ENCODE assay signal across 10 mouse cellular contexts in the genomic region with DNA sequence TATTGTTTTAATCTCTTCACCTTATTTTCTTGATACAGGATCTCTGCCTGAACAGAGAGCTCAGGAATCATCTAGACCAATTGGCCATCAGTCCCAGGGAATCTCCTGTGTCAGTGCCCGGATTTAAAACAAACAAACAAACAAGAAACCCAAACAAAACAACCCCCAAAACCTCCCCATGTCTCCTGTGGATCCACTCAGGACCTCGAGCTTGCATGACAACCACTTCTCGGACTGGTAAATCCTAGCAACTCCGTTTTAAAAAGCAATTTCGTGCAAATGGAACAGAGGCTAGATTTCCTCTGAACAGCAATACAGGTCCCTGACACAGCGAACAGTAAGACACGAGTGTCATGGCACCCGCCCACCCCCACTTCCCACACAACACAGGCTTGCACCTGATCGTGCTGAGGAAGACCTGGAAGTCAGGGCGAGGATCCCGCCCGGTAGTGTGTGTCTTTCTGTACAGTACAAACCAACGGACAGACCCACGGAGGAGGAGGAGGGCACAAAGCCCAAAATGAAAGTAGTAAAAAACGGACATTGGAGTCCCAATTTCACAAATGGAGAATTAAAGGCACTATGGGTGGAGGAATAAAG. TPM values are rescaled to one million over a fixed set of nuclear protein-coding genes. Genes with fewer than 3 reads are reported as not detected.
DNase-seq lines count a peak whose midpoint lies in the region; ATAC-seq and TF ChIP-seq lines count a peak whose summit lies in the region.
"Had no signal": no experiment of that assay in that cellular context is flagged by ENCODE, and none has a peak within 500 bp of the region (broad histone marks: within the 10 kb centered on the region; RNA-seq: fewer than 3 reads in every experiment).

No protein-coding gene starts in this region.

- H3K4me3 ChIP-seq in hindbrain, embryonic 11.5 days (ENCODE audit: low read depth, low read length) = peak overlapping the region; percentile 42
- peak overlapping the region; percentile 47 to 61 for H3K4me3 ChIP-seq in liver, embryonic 14.5 days (ENCODE audit: insufficient read depth in 1 of 2, low read depth in 2 of 2, low read length in 2 of 2)

- no peak for TF ChIP-seq EP300 in liver, embryonic 14.5 days (IDR thresholded peaks at IDR 0.05; ENCODE audit: low read depth)

- no peak overlapping the region for H3K27ac ChIP-seq in hindbrain, embryonic 11.5 days (ENCODE audit: low read depth, low read length)
- H3K27ac ChIP-seq in liver, embryonic 14.5 days = no peak overlapping the region

- H3K9me3 ChIP-seq in hindbrain, embryonic 11.5 days (ENCODE audit: control insufficient read depth, low read length) = no peaks in the 10 kb centered on the region
- H3K9me3 ChIP-seq in liver, embryonic 14.5 days (ENCODE audit: control insufficient read depth, low read length) = no peaks in the 10 kb centered on the region

- DNase-seq in embryo, embryonic 10 days (ENCODE audit: low spot score) = peak; percentile 13
- DNase-seq in embryo, embryonic 9.5 days (ENCODE audit: extremely low spot score) = no peak
- DNase-seq in brain, adult 2 months (ENCODE audit: low read depth, low spot score) = peak; percentile 31
- DNase-seq in hindbrain, embryonic 11.5 days (ENCODE audit: low spot score) = peak; percentile 54
- DNase-seq in liver, embryonic 14.5 days (ENCODE audit: low read depth in 3 of 3, low spot score in 3 of 3) = no peak
- peak; percentile 25 for DNase-seq in splenic B cell, adult 2 months (ENCODE audit: low read depth, low spot score)
- no peak for DNase-seq in layer of hippocampus, postnatal 10 days (ENCODE audit: low spot score in 2 of 2)
- no peak for DNase-seq in gastrocnemius, postnatal 14 days

- WGBS in hindbrain, embryonic 11.5 days = under 1% methylated on average over 15 of the region's 15 CpGs
- WGBS in liver, embryonic 14.5 days (ENCODE audit: insufficient replicate concordance) = 1% methylated on average over 15 of the region's 15 CpGs

- H3K4me1 ChIP-seq in hindbrain, embryonic 11.5 days (replicated peaks; ENCODE audit: control insufficient read depth, insufficient read depth, low read length) = peaks cover 7% of the 10 kb centered on the region
- peaks cover 0 to 2% of the 10 kb centered on the region in 2 experiments; a peak in 1 of 4 replicates for H3K4me1 ChIP-seq in liver, embryonic 14.5 days (replicated peaks; ENCODE audit: control insufficient read depth in 2 of 2, insufficient read depth in 2 of 2, low read length in 1 of 2)

- intact Hi-C loops in gastrocnemius, postnatal 14 days (cut with DNase I; ENCODE audit: low total_unique reads) = no loop called here

- no peaks in the 10 kb centered on the region for H3K36me3 ChIP-seq in hindbrain, embryonic 11.5 days (ENCODE audit: control insufficient read depth, insufficient read depth, low read length)
- H3K36me3 ChIP-seq in liver, embryonic 14.5 days (replicated peaks; ENCODE audit: control insufficient read depth, insufficient read depth, low read depth) = no peaks in the 10 kb centered on the region
- H3K36me3 ChIP-seq in splenic B cell, adult 2 months (ENCODE audit: control insufficient read depth, insufficient read depth, low read length, poor library complexity, severe bottlenecking) = no peaks in the 10 kb centered on the region

- H3K9ac ChIP-seq in hindbrain, embryonic 11.5 days (ENCODE audit: low read depth, low read length) = peak overlapping the region; percentile 31; the same call in 1 of the 2 replicates
- no peak overlapping the region for H3K9ac ChIP-seq in liver, embryonic 14.5 days (replicated peaks)

- no peak for TF ChIP-seq CTCF in liver, embryonic 14.5 days (IDR thresholded peaks at IDR 0.05; ENCODE audit: low read depth)

- peak overlapping the region; percentile 84 for H3K4me2 ChIP-seq in hindbrain, embryonic 11.5 days (replicated peaks; ENCODE audit: low read depth, low read length)
- H3K4me2 ChIP-seq in liver, embryonic 14.5 days (ENCODE audit: low read depth) = peak overlapping the region; percentile 67

- no peak for ATAC-seq in hindbrain, embryonic 11.5 days (ENCODE audit: low FRiP score)
- no peak for ATAC-seq in liver, embryonic 14.5 days (ENCODE audit: insufficient read depth)

- peaks cover 46% of the 10 kb centered on the region for H3K27me3 ChIP-seq in hindbrain, embryonic 11.5 days (ENCODE audit: control insufficient read depth, insufficient read depth, low read length)
- peaks cover 69% of the 10 kb centered on the region for H3K27me3 ChIP-seq in liver, embryonic 14.5 days (ENCODE audit: control insufficient read depth, insufficient read depth, low read length)
- H3K27me3 ChIP-seq in splenic B cell, adult 2 months (ENCODE audit: control insufficient read depth, insufficient read depth, low read length, poor library complexity, severe bottlenecking) = peaks cover 3% of the 10 kb centered on the region

RNA-seq across cellular contexts. Expression of gene Spata18, which starts 0.7 kb away (rescaled TPM):
- 1.0 and 1.9 TPM in 2 replicates for polyA plus RNA-seq in hindbrain, embryonic 11.5 days (2014; fragmentation: Nextera tagmentation; extraction: Ambion mirVana)
- polyA plus RNA-seq in liver, embryonic 14.5 days (2012; rRNA removed) = not detected in 2 replicates
- polyA plus RNA-seq in liver, embryonic 14.5 days (2014; fragmentation: Nextera tagmentation; extraction: Ambion mirVana) = not detected in 2 replicates
- 1 to 10 TPM; 2.4 to 2.6 TPM for total RNA-seq in layer of hippocampus, postnatal 10 days (2021)
- total RNA-seq in gastrocnemius, postnatal 14 days (2021) = under 1 TPM in 1 of 2 experiments, not detected in 1; 0.27 TPM
- total RNA-seq: ES-E14 had no signal

RNA-seq across cellular contexts. Expression of gene Sgcb, which starts 2.9 kb away (rescaled TPM):
- polyA plus RNA-seq in hindbrain, embryonic 11.5 days (2014; fragmentation: Nextera tagmentation; extraction: Ambion mirVana) = 24.6 and 26.3 TPM in 2 replicates
- 0.83 and 1.2 TPM in 2 replicates for polyA plus RNA-seq in liver, embryonic 14.5 days (2012; rRNA removed)
- polyA plus RNA-seq in liver, embryonic 14.5 days (2014; fragmentation: Nextera tagmentation; extraction: Ambion mirVana) = 1.8 and 2.2 TPM in 2 replicates
- 10 to 100 TPM; 63.2 to 66.0 TPM for total RNA-seq in layer of hippocampus, postnatal 10 days (2021)
- 10 to 100 TPM; 93.5 to 99.0 TPM for total RNA-seq in gastrocnemius, postnatal 14 days (2021)

RNA-seq across cellular contexts. Expression of gene Lrrc66, which starts 18.1 kb away (rescaled TPM):
- 0.15 TPM in 1 of 2 replicates, not detected in the other for polyA plus RNA-seq in hindbrain, embryonic 11.5 days (2014; fragmentation: Nextera tagmentation; extraction: Ambion mirVana)
- polyA plus RNA-seq in liver, embryonic 14.5 days (2012; rRNA removed) = 0.03 and 0.04 TPM in 2 replicates
- not detected in 2 replicates for polyA plus RNA-seq in liver, embryonic 14.5 days (2014; fragmentation: Nextera tagmentation; extraction: Ambion mirVana)
- 1 to 10 TPM in 1 of 2 experiments, not detected in 1; 1.2 TPM for total RNA-seq in layer of hippocampus, postnatal 10 days (2021)
- not detected for total RNA-seq in gastrocnemius, postnatal 14 days (2021)
- total RNA-seq: ES-E14; heart, postnatal 36 days had no signal

Comparison
In these comparisons a context has a peak if more than half of its experiments do, and no peak if none do; other contexts are left out.
1. DNase-seq: peak in embryo, embryonic 10 days (single experiment), brain, adult 2 months (single experiment), hindbrain, embryonic 11.5 days (single experiment) and splenic B cell, adult 2 months (single experiment); none in embryo, embryonic 9.5 days (single experiment), liver, embryonic 14.5 days (0 of 3), layer of hippocampus, postnatal 10 days (0 of 2) and gastrocnemius, postnatal 14 days (single experiment).